10 mouse cellular contexts compared by ENCODE assay signal in the genomic region with DNA sequence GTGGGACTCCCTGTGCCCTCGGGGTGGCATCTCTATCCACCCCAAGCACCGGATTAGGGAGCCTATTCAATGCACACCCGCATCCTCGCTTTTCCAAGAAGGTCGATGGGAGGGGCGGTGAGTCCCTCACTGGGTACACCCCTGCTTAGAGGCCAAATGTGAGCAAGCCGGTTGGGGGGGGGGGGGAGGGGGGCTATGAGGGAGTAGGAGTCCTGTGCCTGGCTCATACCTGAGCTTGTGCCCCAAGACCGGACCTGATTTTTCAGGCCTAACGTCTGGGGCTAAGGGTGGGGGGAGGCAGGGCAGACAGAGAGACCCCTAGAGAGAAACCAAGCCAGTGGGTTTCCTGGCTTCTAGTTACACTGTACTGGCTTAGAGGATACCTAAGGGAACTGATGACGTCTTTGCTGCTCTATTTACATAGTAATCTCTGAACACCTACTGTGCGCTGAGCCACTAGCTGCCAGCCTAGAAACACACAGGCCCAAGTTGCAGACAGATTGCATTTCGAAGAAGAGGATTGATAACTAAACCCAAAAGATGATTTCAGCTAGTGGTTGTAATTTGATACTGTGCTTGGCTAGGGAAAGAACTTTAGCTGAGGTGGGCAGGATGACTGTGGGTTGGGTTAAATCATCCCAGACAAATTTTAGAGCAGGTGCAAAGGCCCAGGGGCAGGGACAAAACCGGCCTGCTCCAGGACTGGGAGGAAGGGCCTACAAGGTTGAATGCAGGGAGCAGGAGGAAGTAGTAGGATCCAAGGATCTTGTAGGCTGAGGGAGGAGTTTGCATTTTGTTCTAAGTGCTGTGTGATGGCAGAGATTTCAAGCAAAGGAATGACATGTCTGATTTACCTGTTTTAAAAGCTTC. TPM values are rescaled to one million over a fixed set of nuclear protein-coding genes. Genes with fewer than 3 reads are reported as not detected.
A peak's percentile ranks its signal among the peaks of the same experiment; 100 is the strongest.
DNase-seq lines count a peak whose midpoint lies in the region; ATAC-seq and TF ChIP-seq lines count a peak whose summit lies in the region.
"Had no signal": no experiment of that assay in that cellular context is flagged by ENCODE, and none has a peak within 500 bp of the region (broad histone marks: within the 10 kb centered on the region; RNA-seq: fewer than 3 reads in every experiment).

No protein-coding gene starts in this region.

- H3K4me3 ChIP-seq in erythroblast, embryonic 14.5 days (replicated peaks), result peak overlapping the region; percentile 7
- peak overlapping the region; percentile 30 for H3K4me3 ChIP-seq in embryonic facial prominence, embryonic 14.5 days (ENCODE audit: low read depth, low read length)
- H3K4me3 ChIP-seq in kidney, adult 2 months (ENCODE audit: insufficient read depth, low read depth, low read length), result peak overlapping the region; percentile 36; the same call in 1 of the 2 replicates
- H3K4me3 ChIP-seq in midbrain, embryonic 11.5 days (ENCODE audit: low read depth, low read length), result peak overlapping the region; percentile 25

- DNase-seq in embryonic facial prominence, embryonic 14.5 days (ENCODE audit: low spot score), result no peak
- peak; percentile 55 for DNase-seq in kidney, adult 2 months
- DNase-seq in midbrain, embryonic 11.5 days (ENCODE audit: low spot score, missing footprints), result peak; percentile 85
- no peak for DNase-seq in urinary bladder, adult 18-20 months (ENCODE audit: low spot score in 2 of 2)
- no peak for DNase-seq in T-cell, adult 2 months (ENCODE audit: low spot score)
- no peak for DNase-seq in right cerebral cortex, postnatal 14 days
- DNase-seq: thymus, adult 2 months had no signal

- TF ChIP-seq CTCF in kidney, adult 2 months (conservative IDR thresholded peaks at IDR 0.05; ENCODE audit: insufficient read depth, insufficient read length, low read depth, low read length), result no peak

- H3K27ac ChIP-seq in embryonic facial prominence, embryonic 14.5 days (replicated peaks; ENCODE audit: low read depth, low read length), result no peak overlapping the region
- peak overlapping the region; percentile 17 for H3K27ac ChIP-seq in kidney, adult 2 months (ENCODE audit: insufficient read depth, low read depth, low read length)
- peak overlapping the region; percentile 14; the same call in 1 of the 2 replicates for H3K27ac ChIP-seq in midbrain, embryonic 11.5 days (ENCODE audit: low read depth, low read length)
- H3K27ac ChIP-seq: macrophage had no signal

- no peak for TF ChIP-seq POLR2A in kidney, adult 2 months (IDR thresholded peaks at IDR 0.05; ENCODE audit: low read depth, low read length)

- 24% methylated on average over 9 of the region's 13 CpGs for WGBS in embryonic facial prominence, embryonic 14.5 days
- WGBS in kidney, adult 2 months, result 23% methylated on average over 13 of the region's 13 CpGs
- whole genome bisulfite sequencing in midbrain, embryonic 11.5 days, result 14% methylated on average over 13 of the region's 13 CpGs

- H3K9me3 ChIP-seq in erythroblast, embryonic 14.5 days (ENCODE audit: control insufficient read depth, low read length), result no peaks in the 10 kb centered on the region
- no peaks in the 10 kb centered on the region for H3K9me3 ChIP-seq in embryonic facial prominence, embryonic 14.5 days (ENCODE audit: control insufficient read depth, low read length)
- no peaks in the 10 kb centered on the region for H3K9me3 ChIP-seq in midbrain, embryonic 11.5 days (ENCODE audit: control insufficient read depth, low read length)

- H3K9ac ChIP-seq in embryonic facial prominence, embryonic 14.5 days (ENCODE audit: low read depth, low read length), result peak overlapping the region; percentile 65
- H3K9ac ChIP-seq in midbrain, embryonic 11.5 days (ENCODE audit: low read length), result peak overlapping the region; percentile 59

- peaks cover 34% of the 10 kb centered on the region for H3K4me1 ChIP-seq in erythroblast, embryonic 14.5 days (ENCODE audit: control insufficient read depth)
- peaks cover 27% of the 10 kb centered on the region for H3K4me1 ChIP-seq in embryonic facial prominence, embryonic 14.5 days (ENCODE audit: control insufficient read depth, insufficient read depth, low read length)
- peaks cover 25% of the 10 kb centered on the region for H3K4me1 ChIP-seq in kidney, adult 2 months (ENCODE audit: control insufficient read depth, insufficient read depth, low read length)
- peaks cover 47% of the 10 kb centered on the region for H3K4me1 ChIP-seq in midbrain, embryonic 11.5 days (ENCODE audit: control insufficient read depth, insufficient read depth, low read length)

- H3K4me2 ChIP-seq in embryonic facial prominence, embryonic 14.5 days (ENCODE audit: low read depth, low read length), result peak overlapping the region; percentile 59
- peak overlapping the region; percentile 60 for H3K4me2 ChIP-seq in midbrain, embryonic 11.5 days

- no peaks in the 10 kb centered on the region for H3K36me3 ChIP-seq in erythroblast, embryonic 14.5 days (ENCODE audit: control insufficient read depth)
- H3K36me3 ChIP-seq in embryonic facial prominence, embryonic 14.5 days (ENCODE audit: control insufficient read depth, insufficient read depth, low read length), result no peaks in the 10 kb centered on the region
- no peaks in the 10 kb centered on the region for H3K36me3 ChIP-seq in kidney, adult 2 months (ENCODE audit: control insufficient read depth, insufficient read depth, low read length)
- H3K36me3 ChIP-seq in midbrain, embryonic 11.5 days (ENCODE audit: control insufficient read depth, insufficient read depth, low read length), result no peaks in the 10 kb centered on the region

- peaks cover 39% of the 10 kb centered on the region for H3K27me3 ChIP-seq in erythroblast, embryonic 14.5 days (ENCODE audit: control insufficient read depth)
- no peaks in the 10 kb centered on the region for H3K27me3 ChIP-seq in embryonic facial prominence, embryonic 14.5 days (replicated peaks; ENCODE audit: control insufficient read depth, insufficient read depth, low read length)
- H3K27me3 ChIP-seq in kidney, adult 2 months (replicated peaks; ENCODE audit: control insufficient read depth, insufficient read depth, low read length), result no peaks in the 10 kb centered on the region
- H3K27me3 ChIP-seq in midbrain, embryonic 11.5 days (ENCODE audit: control insufficient read depth, insufficient read depth, low read length), result no peaks in the 10 kb centered on the region; the same call in 1 of the 2 replicates

- ATAC-seq in erythroblast, adult 5-6 weeks (replicated peaks; ENCODE audit: low FRiP score, poor library complexity, severe bottlenecking), result no peak
- peak; percentile 11; the same call in 1 of the 2 replicates for ATAC-seq in embryonic facial prominence, embryonic 14.5 days (ENCODE audit: low read depth)
- ATAC-seq in midbrain, embryonic 11.5 days (ENCODE audit: low FRiP score), result peak; percentile 64; the same call in 1 of the 2 replicates

RNA-seq across cellular contexts. Expression of a gene that starts 20.7 kb away (rescaled TPM):
- polyA plus RNA-seq in erythroblast, embryonic 14.5 days (2012), result 0.01 TPM in 1 of 2 replicates, not detected in the other
- total RNA-seq in erythroblast, adult 5-6 weeks (2015; ENCODE audit: low replicate concordance), result not detected in 2 replicates
- not detected in 2 replicates for total RNA-seq in erythroblast, adult 5-6 weeks (2017; ENCODE audit: low replicate concordance)
- polyA plus RNA-seq in embryonic facial prominence, embryonic 14.5 days (2014; fragmentation: Nextera tagmentation; extraction: Ambion mirVana), result 4.9 TPM in 2 replicates
- 11.3 and 12.7 TPM in 2 replicates for polyA plus RNA-seq in kidney, adult 2 months (2012; rRNA removed)
- 4.6 TPM in 2 replicates for polyA plus RNA-seq in midbrain, embryonic 11.5 days (2014; fragmentation: Nextera tagmentation; extraction: Ambion mirVana)

RNA-seq across cellular contexts. Expression of a gene that starts 23.3 kb away (rescaled TPM):
- polyA plus RNA-seq in erythroblast, embryonic 14.5 days (2012), result 1.1 and 1.4 TPM in 2 replicates
- total RNA-seq in erythroblast, adult 5-6 weeks (2015; ENCODE audit: low replicate concordance), result 0.58 and 4.2 TPM in 2 replicates
- 3.6 and 4.5 TPM in 2 replicates for total RNA-seq in erythroblast, adult 5-6 weeks (2017; ENCODE audit: low replicate concordance)
- 22.5 and 23.8 TPM in 2 replicates for polyA plus RNA-seq in embryonic facial prominence, embryonic 14.5 days (2014; fragmentation: Nextera tagmentation; extraction: Ambion mirVana)
- 40.2 and 46.7 TPM in 2 replicates for polyA plus RNA-seq in kidney, adult 2 months (2012; rRNA removed)
- polyA plus RNA-seq in midbrain, embryonic 11.5 days (2014; fragmentation: Nextera tagmentation; extraction: Ambion mirVana), result 15.3 and 17.3 TPM in 2 replicates

RNA-seq across cellular contexts. Expression of a gene that starts 35.7 kb away (rescaled TPM):
- polyA plus RNA-seq in erythroblast, embryonic 14.5 days (2012), result 0.13 and 0.47 TPM in 2 replicates
- total RNA-seq in erythroblast, adult 5-6 weeks (2015; ENCODE audit: low replicate concordance), result 1.9 and 6.7 TPM in 2 replicates
- total RNA-seq in erythroblast, adult 5-6 weeks (2017; ENCODE audit: low replicate concordance), result 4.6 and 5.7 TPM in 2 replicates
- polyA plus RNA-seq in embryonic facial prominence, embryonic 14.5 days (2014; fragmentation: Nextera tagmentation; extraction: Ambion mirVana), result 23.1 and 26.5 TPM in 2 replicates
- polyA plus RNA-seq in kidney, adult 2 months (2012; rRNA removed), result 18.6 and 33.7 TPM in 2 replicates
- 28.5 and 29.8 TPM in 2 replicates for polyA plus RNA-seq in midbrain, embryonic 11.5 days (2014; fragmentation: Nextera tagmentation; extraction: Ambion mirVana)

RNA-seq across cellular contexts. Expression of a gene that starts 45.0 kb away (rescaled TPM):
- polyA plus RNA-seq in erythroblast, embryonic 14.5 days (2012), result 0.02 and 0.06 TPM in 2 replicates
- not detected in 2 replicates for total RNA-seq in erythroblast, adult 5-6 weeks (2015; ENCODE audit: low replicate concordance)
- not detected in 2 replicates for total RNA-seq in erythroblast, adult 5-6 weeks (2017; ENCODE audit: low replicate concordance)
- polyA plus RNA-seq in embryonic facial prominence, embryonic 14.5 days (2014; fragmentation: Nextera tagmentation; extraction: Ambion mirVana), result 13.1 and 17.8 TPM in 2 replicates
- 8.6 and 12.6 TPM in 2 replicates for polyA plus RNA-seq in kidney, adult 2 months (2012; rRNA removed)
- 0.34 and 0.57 TPM in 2 replicates for polyA plus RNA-seq in midbrain, embryonic 11.5 days (2014; fragmentation: Nextera tagmentation; extraction: Ambion mirVana)
- polyA plus RNA-seq: macrophage had no signal

Comparison
In these comparisons a context has a peak if more than half of its experiments do, and no peak if none do; other contexts are left out.
1. DNase-seq: peak in kidney, adult 2 months (single experiment) and midbrain, embryonic 11.5 days (single experiment); none in embryonic facial prominence, embryonic 14.5 days (single experiment), urinary bladder, adult 18-20 months (0 of 2), T-cell, adult 2 months (single experiment) and right cerebral cortex, postnatal 14 days (single experiment).
2. RNA of a gene that starts 35.7 kb away (polyA plus RNA-seq): 18.6 to 33.7 TPM in kidney, adult 2 months, 28.5 to 29.8 TPM in midbrain, embryonic 11.5 days and 23.1 to 26.5 TPM in embryonic facial prominence, embryonic 14.5 days; 0.13 to 0.47 TPM in erythroblast, embryonic 14.5 days; every median in the first group is over 10 times any median in the second.
3. Peak in every context shown above with its lines, with median percentiles within 50 percentile points of each other: H3K4me3 ChIP-seq.